Mouse (Mus musculus): ENCODE results near the gene Glis2. TPM values are rescaled to one million over a fixed set of nuclear protein-coding genes. Genes with fewer than 3 reads are reported as not detected.

Gene Glis2
- total RNA-seq, 2 experiments from 2014 or later = 35.3 to 43.8 TPM

GRCm38 (mm10) chr16:4661605-4662004 is 67.1 kb downstream of the Glis2 start:
- DNase-seq = no peak

GRCm38 (mm10) chr16:4663806-4664205 is 69.3 kb downstream of the Glis2 start:
- no peak for DNase-seq

- DNase-seq = no peak
Measured at GRCm38 (mm10) chr16:4665726-4666125, 71.2 kb downstream of the Glis2 start.

- peak; percentile 93 for DNase-seq
Measured at GRCm38 (mm10) chr16:4667190-4667808, 72.8 kb downstream of the Glis2 start.

GRCm38 (mm10) chr16:4670317-4670716 is 75.8 kb downstream of the Glis2 start:
- no peak for DNase-seq

GRCm38 (mm10) chr16:4674091-4674490 is 79.6 kb downstream of the Glis2 start:
- no peak for DNase-seq

Other genes with a start within 250 kb of the Glis2 start
- 10 to 100 TPM; 15.2 to 18.0 TPM for gene Adcy9, start 174.2 kb upstream of the Glis2 start, total RNA-seq (2021)
- gene Srl, start 52.9 kb upstream of the Glis2 start, total RNA-seq (2021) = 1,000 to 10,000 TPM; 1,069 to 1,171 TPM
- 1 to 10 TPM; 3.5 to 4.7 TPM for gene Tfap4, start 34.9 kb upstream of the Glis2 start, total RNA-seq (2021)
- 10 to 100 TPM; 89.5 to 92.6 TPM for gene Pam16, start 30.3 kb downstream of the Glis2 start, total RNA-seq (2021)
- gene Vasn, start 45.2 kb downstream of the Glis2 start, total RNA-seq (2021) = 10 to 100 TPM; 17.7 to 18.2 TPM
- 10 to 100 TPM; 82.7 to 84.7 TPM for gene Dnaja3, start 45.3 kb downstream of the Glis2 start, total RNA-seq (2021)
- gene Coro7, start 85.1 kb downstream of the Glis2 start, total RNA-seq (2021) = 10 to 100 TPM; 24.1 to 26.5 TPM
- 10 to 100 TPM; 15.2 to 15.5 TPM for gene Nmral1, start 124.6 kb downstream of the Glis2 start, total RNA-seq (2021)
- gene Hmox2, start 131.6 kb downstream of the Glis2 start, total RNA-seq (2021) = 10 to 100 TPM; 67.4 to 75.9 TPM
- gene Cdip1, start 195.6 kb downstream of the Glis2 start, total RNA-seq (2021) = 100 to 1,000 TPM in 1 of 2 experiments, 10 to 100 TPM in 1; 96.3 to 105 TPM
- not detected for gene 4930562C15Rik, start 240.7 kb downstream of the Glis2 start, total RNA-seq (2021)